ENCODE assay signal across 18 mouse cellular contexts in genomic region chr9:90250141-90250775, GRCm38 (mm10). TPM values are rescaled to one million over a fixed set of nuclear protein-coding genes. Genes with fewer than 3 reads are reported as not detected.
DNase-seq lines count a peak whose midpoint lies in the region; ATAC-seq lines count a peak whose summit lies in the region.
"Had no signal": no experiment of that assay in that cellular context is flagged by ENCODE, and none has a peak within 500 bp of the region (broad histone marks: within the 10 kb centered on the region; RNA-seq: fewer than 3 reads in every experiment).

No protein-coding gene starts in this region.

- H3K9ac ChIP-seq in lung, embryonic 15.5 days, result no peak overlapping the region
- H3K9ac ChIP-seq: embryonic facial prominence, embryonic 13.5 days; hindbrain, embryonic 12.5 days; midbrain, embryonic 12.5 days; neural tube, embryonic 13.5 days had no signal

- no peak overlapping the region for H3K4me3 ChIP-seq in lung, embryonic 15.5 days
- H3K4me3 ChIP-seq in macrophage (ENCODE audit: inconsistent target), result no peak overlapping the region
- H3K4me3 ChIP-seq: embryonic facial prominence, embryonic 13.5 days; hindbrain, embryonic 12.5 days; layer of hippocampus, adult 2 months; midbrain, embryonic 12.5 days; neural tube, embryonic 13.5 days had no signal

- DNase-seq in lung, adult 18-20 months, result no peak
- peak; percentile 82 for DNase-seq in c-Kit-negative CD71-positive TER-119-positive erythroid progenitor cells, embryonic 14.5 days (ENCODE audit: low read depth, low spot score)
- peak; percentile 38 for DNase-seq in induced T-regulatory cell, adult 2 months (ENCODE audit: low read depth)
- no peak for DNase-seq in kidney, adult 11 months
- no peak for DNase-seq in B cell, adult 2 months
- no peak for DNase-seq in layer of hippocampus, adult 9-10 months (ENCODE audit: low spot score)
- DNase-seq: adrenal gland, adult 8-10 months; cerebellum, adult 8-10 months; left cerebral cortex, postnatal 4 days; thymus, postnatal 14 days had no signal

- H3K79me2 ChIP-seq in macrophage (ENCODE audit: inconsistent target), result peaks cover 96% of the 10 kb centered on the region

- peak; percentile 43; the same call in 1 of the 2 replicates for ATAC-seq in lung, embryonic 15.5 days (ENCODE audit: borderline replicate concordance, extremely low read depth, low FRiP score, low TSS enrichment)

- no peaks in the 10 kb centered on the region for H3K9me3 ChIP-seq in lung, embryonic 15.5 days
- H3K9me3 ChIP-seq: embryonic facial prominence, embryonic 13.5 days; hindbrain, embryonic 12.5 days; midbrain, embryonic 12.5 days; neural tube, embryonic 13.5 days had no signal

- no peaks in the 10 kb centered on the region for H3K27me3 ChIP-seq in lung, embryonic 15.5 days
- H3K27me3 ChIP-seq: embryonic facial prominence, embryonic 13.5 days; hindbrain, embryonic 12.5 days; midbrain, embryonic 12.5 days; neural tube, embryonic 13.5 days had no signal

- peaks cover 19% of the 10 kb centered on the region for H3K36me3 ChIP-seq in lung, embryonic 15.5 days
- peaks cover 20% of the 10 kb centered on the region; the same call in 1 of the 2 replicates for H3K36me3 ChIP-seq in macrophage (ENCODE audit: inconsistent target)
- H3K36me3 ChIP-seq: G1E; midbrain, embryonic 12.5 days had no signal

- H3K4me1 ChIP-seq in lung, embryonic 15.5 days, result no peaks in the 10 kb centered on the region
- H3K4me1 ChIP-seq: embryonic facial prominence, embryonic 13.5 days; hindbrain, embryonic 12.5 days; midbrain, embryonic 12.5 days; neural tube, embryonic 13.5 days had no signal

- no peak overlapping the region for H3K27ac ChIP-seq in lung, embryonic 15.5 days
- peak overlapping the region; percentile 63 for H3K27ac ChIP-seq in macrophage
- H3K27ac ChIP-seq: embryonic facial prominence, embryonic 13.5 days; hindbrain, embryonic 12.5 days; layer of hippocampus, adult 2 months; midbrain, embryonic 12.5 days; neural tube, embryonic 13.5 days had no signal

- H3K4me2 ChIP-seq in lung, embryonic 15.5 days, result no peak overlapping the region
- H3K4me2 ChIP-seq: embryonic facial prominence, embryonic 13.5 days; hindbrain, embryonic 12.5 days; midbrain, embryonic 12.5 days; neural tube, embryonic 13.5 days had no signal

- 77% methylated on average over 5 of the region's 5 CpGs for WGBS in lung, embryonic 15.5 days
- WGBS in macrophage (ENCODE audit: missing documents), result 79% methylated on average over 5 of the region's 5 CpGs

RNA-seq across cellular contexts. Expression of gene Tbc1d2b, which starts 20.3 kb away (rescaled TPM):
- 20.9 and 22.7 TPM in 2 replicates for polyA plus RNA-seq in lung, embryonic 15.5 days (2015; fragmentation: Nextera tagmentation; extraction: Ambion mirVana)
- total RNA-seq in macrophage (2018; cell fraction: chromatin; rRNA removed), result 100 to 1,000 TPM; 104 to 459 (median 241) TPM
- total RNA-seq in macrophage (2018; cell fraction: cytosol; rRNA removed), result 100 to 1,000 TPM in 2 of 26 experiments, 10 to 100 TPM in 24; 58.3 to 112 (median 76.4) TPM
- 100 to 1,000 TPM; 110 to 294 (median 189) TPM for total RNA-seq in macrophage (2018; cell fraction: nucleus; rRNA removed)
- 31.2 to 52.4 TPM (median 52.4 TPM) in 3 replicates for polyA plus RNA-seq in macrophage (2018)

Comparison
In these comparisons a context has a peak if more than half of its experiments do, and no peak if none do; other contexts are left out.
1. DNase-seq: peak in c-Kit-negative CD71-positive TER-119-positive erythroid progenitor cells, embryonic 14.5 days (single experiment) and induced T-regulatory cell, adult 2 months (single experiment); none in lung, adult 18-20 months (0 of 2), kidney, adult 11 months (single experiment), B cell, adult 2 months (0 of 2) and layer of hippocampus, adult 9-10 months (single experiment).